Mouse (Mus musculus) left cerebral cortex, postnatal 25 days (tissue): ENCODE data around the gene Diaph3. TPM values are rescaled to one million over a fixed set of nuclear protein-coding genes. Genes with fewer than 3 reads are reported as not detected.

Experiments
- DNase-seq, 2 experiments: peaks; one replicate each; pipeline ENCODE4 v3.0.0; 2022; ENCODE audit warnings: low spot score in 2 of 2, mixed read lengths in 1 of 2
- intact Hi-C: fragments of 180-260 bp; cut with DNase I; formaldehyde crosslinking; loops from one replicate; pipeline ENCODE4 v1.15.1; 2025
- total RNA-seq, 2 experiments: library from RNA; stranded (reverse); gene quantifications; 2 replicates each; pipeline ENCODE4 v1.2.3; 2021

Gene Diaph3
- 1 to 10 TPM; 5.0 to 5.1 TPM for total RNA-seq

GRCm38 (mm10) chr14:87140963-87141486 is at the start of gene Diaph3:
Gene Diaph3 (minus strand): TSS chr14:87141235.
- DNase-seq, result peak; percentile 96 to 97
- intact Hi-C loops, result no loop called here

GRCm38 (mm10) chr14:87190685-87191084 is 49.6 kb upstream of the Diaph3 start:
- no peak for DNase-seq
- intact Hi-C loops, result no loop called here

- intact Hi-C loops, result no loop called here
Measured at GRCm38 (mm10) chr14:87171577-87171976, 30.5 kb upstream of the Diaph3 start.

GRCm38 (mm10) chr14:87169151-87169550 is 28.1 kb upstream of the Diaph3 start:
- intact Hi-C loops, result no loop called here
- peak in 1 of 2 experiments; percentile 75 for DNase-seq

More at GRCm38 (mm10) chr14:87171577-87171976, 30.5 kb upstream of the Diaph3 start:
- no peak for DNase-seq

DNA sequence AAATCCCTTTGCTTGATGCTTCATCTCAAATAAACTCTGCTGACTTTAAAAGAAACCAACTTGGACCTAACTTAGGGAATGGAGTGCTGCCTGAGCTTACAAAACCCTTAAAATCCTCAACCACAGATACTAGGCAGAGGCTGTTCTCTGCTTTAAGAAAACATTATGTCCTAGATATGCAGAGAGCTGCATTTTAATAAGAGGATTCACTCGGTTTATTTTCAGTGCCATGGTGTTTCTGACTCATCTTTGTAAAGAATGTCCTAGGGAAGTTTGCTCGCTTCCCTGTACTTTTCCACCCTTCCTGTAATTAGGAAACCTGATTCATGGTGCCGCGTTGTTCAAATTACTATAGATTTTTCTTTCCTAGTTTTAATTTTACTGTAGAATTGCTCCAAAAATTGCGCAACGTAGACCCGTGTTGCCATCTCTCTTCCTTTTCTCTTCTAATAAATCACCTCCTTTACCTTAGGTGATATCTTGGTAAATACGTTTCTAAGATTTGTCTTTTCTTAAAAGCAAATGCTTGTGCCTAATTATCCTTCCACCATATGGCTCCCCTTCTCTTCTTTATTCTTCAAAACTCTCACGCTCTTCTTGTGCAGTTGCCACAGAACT is 14.7 kb upstream of the Diaph3 start:
- intact Hi-C loops, result no loop called here
- DNase-seq, result peak in 1 of 2 experiments; percentile 85

DNA sequence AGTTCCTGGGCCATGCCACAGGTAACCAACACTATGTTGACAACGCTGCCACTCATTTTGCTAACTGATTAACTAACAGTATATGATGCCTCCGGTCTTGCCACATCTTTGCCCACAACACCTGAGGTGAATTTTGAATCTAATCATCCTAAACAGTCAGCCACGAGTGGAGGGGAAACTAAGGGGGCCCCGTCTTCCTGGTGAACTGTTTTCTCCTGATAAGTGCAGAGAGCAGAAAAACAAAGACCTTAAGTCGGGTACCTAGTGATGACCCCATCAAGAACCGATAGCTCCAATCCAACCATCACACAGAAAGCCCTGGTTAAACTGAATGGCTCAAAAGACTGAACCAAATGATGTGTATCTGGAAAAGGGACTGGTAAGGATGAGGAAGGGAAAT is 8.6 kb upstream of the Diaph3 start:
- no peak for DNase-seq
- intact Hi-C loops, result no loop called here

GRCm38 (mm10) chr14:87146704-87147103 is 5.7 kb upstream of the Diaph3 start:
- no peak for DNase-seq
- intact Hi-C loops, result no loop called here

- no peak for DNase-seq
- intact Hi-C loops, result no loop called here
Measured at GRCm38 (mm10) chr14:87145351-87145750, 4.3 kb upstream of the Diaph3 start.

- intact Hi-C loops, result no loop called here
- no peak for DNase-seq
Measured at GRCm38 (mm10) chr14:87141777-87142176, 742 bp upstream of the Diaph3 start.

- intact Hi-C loops, result no loop called here
- DNase-seq, result no peak
Measured at GRCm38 (mm10) chr14:87140327-87140962, 590 bp downstream of the Diaph3 start.

DNA sequence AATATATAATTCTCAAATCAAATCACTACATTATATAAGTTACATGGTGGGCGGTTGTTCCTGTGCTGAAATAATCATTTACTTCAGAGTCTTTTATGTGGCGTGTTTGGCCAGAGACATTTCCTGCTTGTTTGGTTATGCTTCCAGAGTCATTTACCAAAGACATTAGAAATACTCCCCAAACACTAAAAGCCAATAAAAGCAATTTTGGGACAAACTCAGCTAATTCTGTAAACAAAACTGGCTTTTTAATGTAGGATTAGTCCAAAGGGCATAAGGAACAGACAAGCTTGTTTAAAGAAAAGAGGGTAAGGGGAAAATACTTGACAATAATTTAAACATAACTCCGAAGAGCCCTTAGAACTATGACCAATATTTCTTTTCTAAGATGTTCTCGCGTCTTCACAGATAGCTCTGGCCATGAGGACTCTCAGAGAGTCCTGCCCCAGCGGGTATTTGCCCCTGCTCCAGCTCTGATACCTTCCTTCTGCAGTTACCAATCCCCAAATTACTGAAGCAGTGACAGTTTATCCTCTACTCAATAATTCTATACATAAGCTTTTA is 14.9 kb downstream of the Diaph3 start:
- intact Hi-C loops, result no loop called here
- DNase-seq, result no peak

DNA sequence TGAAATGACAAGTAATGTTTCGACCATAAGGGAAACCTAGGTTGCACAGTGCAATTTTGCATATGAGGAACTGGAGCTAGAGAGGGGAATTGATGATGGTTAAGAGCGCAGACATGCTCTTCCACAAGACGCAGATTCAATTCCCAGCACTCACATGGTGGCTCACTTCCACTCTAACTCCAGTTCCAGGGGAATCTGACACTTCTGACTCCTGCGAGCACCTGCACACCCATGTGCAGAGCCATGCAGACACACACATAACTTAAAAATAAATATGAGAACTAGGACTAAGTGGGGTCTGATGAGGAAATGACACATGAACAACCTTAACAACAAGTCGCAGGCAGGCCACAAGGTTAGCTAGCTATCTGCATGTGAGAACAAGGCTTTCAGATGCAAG is 15.5 kb downstream of the Diaph3 start:
- no peak for DNase-seq
- intact Hi-C loops, result no loop called here

- intact Hi-C loops, result no loop called here
- DNase-seq, result peak in 1 of 2 experiments; percentile 9
Measured at GRCm38 (mm10) chr14:87123091-87123490, 17.9 kb downstream of the Diaph3 start.

DNA sequence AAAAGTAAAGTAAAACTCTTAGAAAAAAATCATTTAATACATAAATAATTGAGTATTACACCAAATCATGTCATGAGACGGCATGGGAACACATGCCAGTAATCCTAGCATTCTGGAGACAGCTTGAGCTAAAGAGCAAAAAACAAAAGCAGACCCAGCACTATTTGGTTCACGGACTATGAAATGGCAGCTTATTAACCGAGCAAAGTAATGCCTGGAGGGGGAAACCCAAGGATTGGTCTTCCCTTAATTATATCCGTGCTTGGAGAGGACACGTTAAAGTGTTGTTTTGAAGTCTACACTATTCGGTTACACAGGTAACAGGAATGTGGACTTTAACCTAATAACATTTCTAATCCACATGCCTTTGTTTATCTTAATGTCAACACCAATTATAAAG is 19.2 kb downstream of the Diaph3 start:
- no peak for DNase-seq
- intact Hi-C loops, result no loop called here

DNA sequence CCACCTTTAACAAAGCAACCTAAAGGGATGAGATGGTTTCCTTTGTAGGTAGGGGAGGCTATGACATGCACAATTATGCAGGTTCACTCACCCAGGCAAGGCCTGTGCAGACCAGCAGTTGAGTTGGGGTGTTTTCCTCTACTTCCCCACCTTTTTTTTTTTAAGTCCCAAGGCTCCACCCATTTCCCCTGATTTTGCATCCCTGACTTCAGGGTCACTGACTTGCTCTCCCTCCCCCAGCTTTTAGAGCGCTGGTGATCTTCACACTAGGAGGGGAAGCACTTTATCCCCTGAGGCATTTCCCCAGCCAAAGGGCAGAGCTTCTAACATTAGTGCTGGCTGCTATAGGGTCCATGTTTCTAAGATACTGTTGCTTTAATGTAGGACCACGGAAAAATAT is 30.4 kb downstream of the Diaph3 start:
- intact Hi-C loops, result no loop called here
- no peak for DNase-seq

- DNase-seq, result no peak
- intact Hi-C loops, result no loop called here
Measured at GRCm38 (mm10) chr14:87099380-87100088, 41.5 kb downstream of the Diaph3 start.

- intact Hi-C loops, result no loop called here
- no peak for DNase-seq
Measured at GRCm38 (mm10) chr14:87098093-87098492, 42.9 kb downstream of the Diaph3 start.

DNA sequence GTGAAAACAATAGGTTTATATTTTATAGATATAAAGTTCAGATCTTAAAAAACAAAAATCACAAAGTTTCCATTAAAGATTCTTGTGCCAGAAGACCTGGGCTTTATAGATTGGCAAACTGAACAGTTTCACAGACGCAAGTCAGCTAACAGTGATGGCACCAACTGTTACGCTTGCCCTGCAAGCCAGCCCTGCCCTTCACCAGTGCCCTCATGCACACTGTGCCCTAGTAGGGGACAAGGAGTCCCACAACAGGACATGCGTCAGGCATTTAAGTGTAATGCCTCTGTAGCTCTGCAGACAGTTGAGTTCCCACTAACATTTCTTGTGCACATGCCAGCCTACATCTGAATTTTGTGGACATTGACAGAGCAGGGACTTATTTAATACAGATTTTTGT is 49.5 kb downstream of the Diaph3 start:
- intact Hi-C loops, result no loop called here
- DNase-seq, result no peak

- no peak for DNase-seq
- intact Hi-C loops, result no loop called here
Measured at GRCm38 (mm10) chr14:87091108-87091507, 49.9 kb downstream of the Diaph3 start.

- no peak for DNase-seq
- intact Hi-C loops, result no loop called here
Measured at GRCm38 (mm10) chr14:87088928-87089327, 52.1 kb downstream of the Diaph3 start.
